Mouse (Mus musculus) thymus, postnatal 4 days (tissue): ENCODE measurements around the gene Lama5.
A peak's percentile ranks its signal among the peaks of the same experiment; 100 is the strongest.

Experiments used
- DNase-seq: peaks from one replicate; pipeline ENCODE4 v3.0.0; 2021

Lama5 gene

GRCm38 (mm10) chr2:180254436-180255209, 29.0 kb upstream of the Lama5 start:
- no peak for DNase-seq

DNA sequence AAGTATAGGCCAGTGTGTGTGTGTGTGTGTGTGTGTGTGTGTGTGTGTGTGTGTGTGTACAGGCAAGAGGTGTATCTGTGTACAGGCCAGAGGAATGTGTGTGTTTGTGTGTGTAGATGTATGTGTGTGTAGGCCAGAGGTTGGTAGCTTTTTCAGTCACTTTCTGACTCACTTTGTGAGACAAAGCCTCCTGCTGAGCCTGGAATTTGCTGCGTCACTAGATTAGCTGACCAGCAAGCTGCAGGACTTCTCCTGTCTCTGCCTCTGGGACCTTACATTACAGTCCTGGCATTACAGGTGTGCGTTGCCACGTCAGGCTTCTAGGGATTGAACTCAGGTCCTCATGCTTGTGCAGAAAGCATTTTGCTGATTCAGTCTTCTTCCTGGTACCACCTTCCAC, 26.2 kb upstream of the Lama5 start:
- no peak for DNase-seq

DNA sequence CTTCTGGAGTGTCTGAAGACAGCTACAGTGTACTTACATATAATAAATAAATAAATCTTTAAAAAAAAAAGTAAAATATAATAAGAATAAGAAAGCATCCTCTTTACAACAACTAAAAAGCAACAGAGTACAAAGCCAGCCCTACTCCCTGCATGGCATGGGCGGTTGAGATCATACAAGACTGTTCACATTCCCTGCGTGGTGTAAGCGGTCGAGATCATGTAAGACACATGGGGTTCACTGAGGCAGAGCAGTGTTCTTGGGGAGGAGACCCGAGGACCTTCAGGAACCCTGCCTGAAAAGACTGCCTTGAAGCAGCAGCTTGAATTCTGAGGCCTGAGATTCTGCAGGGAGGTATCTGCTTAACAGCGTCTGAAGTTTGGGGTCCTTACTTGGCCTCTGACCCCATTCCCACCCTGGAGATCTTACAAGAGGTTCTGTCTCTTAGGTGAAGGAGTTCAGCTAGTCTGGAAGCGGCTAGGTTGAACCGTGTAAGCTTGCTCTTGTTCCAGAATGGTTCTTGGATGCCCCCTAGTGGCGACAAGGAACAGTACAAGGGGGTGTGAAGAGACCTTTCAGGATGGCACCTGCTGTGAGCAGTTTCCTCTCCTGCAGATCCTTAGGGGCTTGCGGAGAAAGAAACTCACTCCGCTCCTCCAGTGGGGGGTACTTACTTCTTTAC, 25.4 kb upstream of the Lama5 start:
- DNase-seq = peak; percentile 83

DNA sequence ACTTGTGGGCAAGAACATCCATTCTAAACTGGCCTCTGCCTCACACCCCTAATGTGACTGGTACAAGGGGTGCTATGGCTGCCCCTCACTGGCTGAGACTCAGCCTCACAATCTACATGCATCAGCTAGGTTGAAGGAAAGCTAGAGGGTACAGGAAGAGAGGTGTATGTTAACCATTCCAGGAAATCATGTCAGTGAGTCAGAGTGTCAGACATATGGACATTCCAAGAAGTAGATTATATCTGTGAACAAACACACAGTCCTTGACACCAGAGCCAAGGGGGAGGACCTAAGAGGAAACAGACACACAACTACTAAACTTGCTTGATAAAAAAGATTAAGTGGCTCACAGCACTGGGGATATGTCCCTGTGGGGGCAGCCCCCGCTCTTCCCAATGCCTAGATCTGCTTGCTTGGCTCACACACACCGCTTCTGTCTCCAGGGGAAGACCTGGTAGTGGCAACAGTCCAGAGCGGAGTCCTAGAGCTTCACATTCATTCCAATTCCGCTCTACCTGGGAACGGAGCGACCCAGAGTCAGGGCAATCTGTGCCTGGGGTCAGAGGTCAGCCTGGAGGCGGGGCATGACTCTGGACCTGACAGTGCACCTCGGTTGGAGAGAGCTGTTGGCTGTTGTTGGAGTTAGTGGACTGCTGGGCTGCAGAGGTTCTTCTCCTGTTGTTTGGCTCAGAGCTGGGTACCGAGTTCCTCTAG, 23.4 kb upstream of the Lama5 start:
- DNase-seq = no peak

GRCm38 (mm10) chr2:180247916-180248315, 22.3 kb upstream of the Lama5 start:
- DNase-seq = no peak

DNA sequence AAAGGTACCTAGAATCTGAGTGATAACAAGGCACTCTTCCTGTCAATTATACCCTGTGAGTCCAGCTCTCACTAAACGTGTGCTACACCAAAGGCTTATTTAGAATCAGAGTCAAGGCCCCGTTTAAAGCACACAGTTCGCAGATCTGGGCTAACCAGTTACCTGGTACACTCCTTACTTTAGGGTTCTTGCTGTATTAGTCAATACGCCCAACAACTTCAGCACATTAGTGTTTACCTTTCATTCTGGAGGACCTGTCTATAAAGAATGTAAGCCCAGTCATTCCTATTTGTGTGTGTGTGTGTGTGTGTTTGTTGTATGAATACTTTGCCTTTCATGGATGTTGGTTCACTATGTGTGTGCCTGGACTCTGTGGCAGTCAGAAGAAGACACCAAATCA, 17.4 kb upstream of the Lama5 start:
- no peak for DNase-seq

GRCm38 (mm10) chr2:180238591-180238990, 12.9 kb upstream of the Lama5 start:
- DNase-seq = no peak

GRCm38 (mm10) chr2:180237601-180238345, 12.1 kb upstream of the Lama5 start:
- no peak for DNase-seq

DNA sequence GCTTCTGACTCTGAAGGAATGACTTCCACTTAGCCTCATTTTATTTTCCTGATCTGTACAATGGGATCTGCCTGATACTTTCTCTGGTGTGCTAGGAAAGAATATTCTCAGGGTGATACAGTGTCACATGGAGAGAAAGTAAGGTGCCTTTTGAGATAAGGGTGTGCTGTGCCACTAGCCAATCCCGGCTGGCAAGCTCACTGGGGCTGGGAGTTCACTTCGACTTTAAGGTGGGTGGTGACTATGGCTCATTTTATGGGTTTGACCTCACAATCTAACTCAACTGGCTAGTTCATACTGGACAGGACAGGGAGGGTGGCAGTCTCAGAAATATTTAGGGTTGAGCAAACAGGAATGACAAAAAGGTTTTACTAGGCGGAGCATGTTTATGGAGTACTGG, 11.3 kb upstream of the Lama5 start:
- DNase-seq = no peak

GRCm38 (mm10) chr2:180236500-180236899, 10.8 kb upstream of the Lama5 start:
- no peak for DNase-seq

DNA sequence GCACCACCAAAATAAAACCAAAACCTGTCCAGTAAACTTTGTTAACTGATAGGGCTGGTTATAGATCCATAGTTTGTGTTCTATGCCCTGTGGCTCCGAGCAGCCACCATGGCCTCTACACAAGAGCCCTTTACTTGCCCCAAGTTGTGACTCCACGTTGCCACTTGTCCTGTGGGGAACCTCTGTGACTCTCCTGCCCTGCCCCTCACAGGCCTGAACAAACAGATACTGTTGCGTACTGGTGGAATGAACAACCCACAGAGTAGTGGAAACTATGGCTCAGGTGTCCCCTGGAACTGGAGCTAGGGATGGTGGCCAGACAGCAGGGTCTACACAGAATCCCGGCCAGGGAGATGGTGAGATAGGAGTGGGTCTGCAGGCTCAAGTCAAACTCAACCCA, 10.1 kb upstream of the Lama5 start:
- no peak for DNase-seq

- no peak for DNase-seq
These were observed 9.3 kb upstream of the Lama5 start for GRCm38 (mm10) chr2:180234980-180235379.

- no peak for DNase-seq
These were observed 8.7 kb upstream of the Lama5 start for GRCm38 (mm10) chr2:180234353-180234752.

DNA sequence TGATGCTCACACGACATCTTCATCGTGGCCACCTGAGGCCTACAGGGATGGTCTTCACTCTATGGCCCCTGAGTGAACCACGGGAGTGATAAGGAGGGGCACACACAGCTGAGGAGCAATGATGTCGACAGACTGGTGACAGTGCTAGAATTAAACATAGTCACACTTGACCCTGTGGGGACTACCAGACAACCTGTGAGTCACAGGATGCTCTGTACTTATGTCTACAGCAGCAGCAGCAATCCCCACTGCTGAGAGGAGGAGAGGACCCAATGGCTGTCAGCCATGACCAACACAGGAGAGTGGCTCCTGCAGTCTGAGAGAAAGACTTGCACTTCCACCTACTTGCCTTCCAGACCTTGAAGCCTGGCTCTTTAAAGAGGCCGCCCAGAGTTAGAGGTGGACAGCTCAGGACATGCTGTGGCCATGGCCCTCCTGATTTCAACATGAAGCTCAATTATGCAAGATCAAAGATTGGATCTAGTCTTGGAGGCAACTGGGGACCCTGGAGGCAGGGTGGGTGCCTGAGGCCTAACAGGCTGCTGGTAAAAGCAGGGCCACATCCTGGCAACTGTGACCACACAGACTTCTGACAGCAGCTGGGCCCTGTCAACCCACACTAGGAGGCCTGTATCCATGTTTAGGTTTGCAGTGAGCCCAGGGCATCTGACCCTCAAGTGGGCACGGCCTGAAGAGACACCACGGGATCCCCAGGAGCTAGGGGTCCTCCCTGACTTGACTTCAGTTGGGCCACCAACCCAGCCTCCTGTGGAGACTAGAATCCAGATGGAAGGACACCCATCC, 7.6 kb upstream of the Lama5 start:
- DNase-seq = no peak

DNA sequence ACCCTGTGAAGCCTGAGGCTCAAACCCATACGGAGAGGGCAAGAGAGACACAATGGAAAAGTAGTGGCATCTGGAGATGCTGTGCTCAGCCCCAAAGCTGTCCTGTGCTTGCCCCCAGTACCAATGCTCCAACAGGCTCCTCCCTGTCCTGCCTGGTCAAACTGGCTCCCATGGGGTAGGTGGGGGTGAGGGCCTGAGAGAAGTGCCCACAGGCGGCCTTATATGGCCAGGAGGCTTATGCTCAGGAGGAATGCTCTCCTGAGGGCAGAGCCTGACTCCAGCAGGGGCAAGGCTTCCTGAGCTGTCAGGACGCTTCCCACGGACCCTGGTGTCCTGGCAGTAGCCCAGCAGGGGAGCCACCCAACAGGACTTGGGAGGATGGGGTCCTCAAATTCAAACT, 4.8 kb upstream of the Lama5 start:
- no peak for DNase-seq

GRCm38 (mm10) chr2:180229129-180229528, 3.5 kb upstream of the Lama5 start:
- no peak for DNase-seq

DNA sequence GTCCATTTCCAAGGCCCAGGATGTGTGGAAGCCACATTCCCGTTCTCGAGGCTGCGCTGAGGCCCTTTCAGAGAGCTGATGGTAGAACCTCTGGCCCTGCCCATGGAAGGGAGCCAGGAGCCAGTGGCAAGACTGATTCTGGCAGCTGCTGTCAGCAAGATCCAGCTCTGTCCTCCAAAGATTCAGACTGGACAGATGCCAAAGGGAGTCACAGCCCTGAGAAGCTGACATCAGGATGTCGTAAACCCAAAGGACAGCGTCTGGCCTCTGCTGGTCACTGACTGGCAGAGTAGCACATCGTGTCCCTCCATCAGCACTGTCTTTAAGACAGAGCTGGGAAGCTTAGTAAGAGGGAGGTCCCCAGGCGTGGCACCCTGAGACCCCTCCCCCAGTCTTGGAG, 2.9 kb upstream of the Lama5 start:
- DNase-seq = no peak

GRCm38 (mm10) chr2:180228060-180228458, 2.4 kb upstream of the Lama5 start:
- DNase-seq = no peak

DNA sequence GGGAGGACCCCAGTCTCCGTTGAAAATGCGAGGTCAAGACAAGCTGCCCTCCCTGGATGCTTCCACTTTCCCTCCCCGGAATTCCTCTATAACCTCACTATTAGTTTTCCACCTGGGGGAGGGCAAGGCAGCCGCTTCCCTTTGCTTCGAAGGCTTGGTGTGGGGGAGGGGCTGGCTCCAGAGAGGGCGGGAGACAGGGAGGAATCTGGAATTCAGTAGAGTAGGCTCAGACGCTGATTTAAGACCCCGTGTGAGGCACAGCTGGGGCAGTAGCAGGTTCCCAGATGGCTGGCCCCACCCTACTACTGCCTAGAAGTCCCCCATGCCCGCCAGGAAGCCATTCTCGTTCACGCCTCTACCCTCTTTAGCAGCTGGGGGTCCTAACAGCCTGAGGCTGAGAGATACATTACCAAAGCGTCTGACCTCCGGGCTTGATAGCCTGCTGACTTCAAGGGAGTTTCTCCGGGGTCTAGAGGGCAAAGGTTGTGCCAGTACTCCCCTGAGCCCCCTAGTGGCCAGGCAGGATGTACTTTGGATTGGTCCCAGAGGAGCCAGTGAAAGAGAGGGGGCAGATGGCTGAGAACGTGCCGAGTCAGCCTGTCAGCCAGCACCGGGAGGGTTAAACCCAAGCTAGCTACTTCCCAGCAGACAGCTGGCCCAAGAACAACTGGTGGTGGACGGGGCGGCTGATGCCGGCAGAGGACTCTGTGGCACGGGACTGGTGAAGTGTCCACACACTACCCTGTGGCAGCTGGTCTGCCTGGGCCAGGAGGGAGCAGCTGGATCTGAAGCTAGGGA, 1.8 kb upstream of the Lama5 start:
- DNase-seq = peak; percentile 83

GRCm38 (mm10) chr2:180225044-180225761, 456 bp downstream of the Lama5 start:
- peak; percentile 56 for DNase-seq

- DNase-seq = no peak
These were observed 1.0 kb downstream of the Lama5 start for GRCm38 (mm10) chr2:180224647-180225043.
